Mouse (Mus musculus): Measurements from ENCODE around the gene Sbp. TPM values are rescaled to one million over a fixed set of nuclear protein-coding genes. Genes with fewer than 3 reads are reported as not detected.
A peak's percentile ranks its signal among the peaks of the same experiment; 100 is the strongest.

Gene Sbp
- total and polyA plus RNA-seq, 2 experiments from 2014 or later, result not detected

DNA sequence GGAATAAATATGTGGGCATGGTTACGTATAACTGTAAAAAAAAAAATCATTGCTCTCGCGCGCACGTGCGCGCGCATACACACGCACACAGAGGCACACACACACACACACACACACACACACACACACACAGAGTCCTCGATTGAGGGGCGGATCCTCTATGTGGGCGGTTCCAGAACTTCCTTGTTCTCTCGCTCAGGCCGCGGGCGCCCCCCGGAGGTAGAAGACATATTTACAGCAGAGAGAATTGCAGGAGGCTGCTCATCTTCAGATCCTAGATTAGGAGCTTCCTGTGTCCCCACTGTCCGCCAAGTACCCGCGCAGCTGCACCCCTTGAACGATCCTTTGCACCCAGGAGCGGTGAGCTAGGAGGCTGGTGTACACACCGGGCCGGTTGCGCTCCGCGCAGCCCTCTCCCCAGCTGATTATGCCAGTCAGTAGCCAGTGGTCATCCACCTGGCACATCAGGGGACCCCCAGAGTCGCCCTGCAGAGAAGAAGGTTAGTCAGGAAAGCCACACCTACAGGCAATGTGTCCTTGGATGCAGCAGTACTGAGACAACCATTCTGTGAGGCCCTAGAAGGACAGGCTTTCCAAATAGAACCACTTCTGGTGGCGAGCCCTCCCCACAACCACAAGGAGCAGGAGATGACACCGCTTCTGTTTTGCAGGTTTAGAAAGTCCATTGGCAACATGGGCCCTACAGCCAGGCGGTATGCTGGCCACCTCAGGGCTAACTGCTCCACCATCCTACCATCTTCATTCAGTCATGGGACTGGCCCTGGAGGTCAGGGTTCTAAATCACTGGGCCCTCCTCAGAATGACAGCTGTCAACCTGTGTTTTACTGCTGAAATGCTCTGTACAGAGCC is 52.3 kb downstream of the Sbp start:
- H3K9ac ChIP-seq (replicated peaks; ENCODE audit: low read length, poor library complexity, severe bottlenecking), result peak overlapping the region; percentile 59
- H3K27ac ChIP-seq (ENCODE audit: low read depth, low read length), result 0 out of 2 replicates have a peak overlapping the region, but pooled peaks have one; percentile 44
- peak; percentile 83 for ATAC-seq (ENCODE audit: low FRiP score)
- H3K4me2 ChIP-seq (ENCODE audit: low read depth, low read length, poor library complexity, severe bottlenecking), result peak overlapping the region; percentile 56
- TF ChIP-seq CTCF (IDR thresholded peaks at IDR 0.05), result peak; percentile 86
- H3K9me3 ChIP-seq (ENCODE audit: low read length), result no peaks in the 10 kb centered on the region
- H3K4me1 ChIP-seq (ENCODE audit: insufficient read depth, low read length), result no peaks in the 10 kb centered on the region
- H3K4me3 ChIP-seq (ENCODE audit: low read depth, low read length), result peak overlapping the region; percentile 23; the same call in 1 of the 2 replicates
- no peaks in the 10 kb centered on the region for H3K27me3 ChIP-seq (ENCODE audit: insufficient read depth, low read length)
- no peaks in the 10 kb centered on the region for H3K36me3 ChIP-seq (ENCODE audit: insufficient read depth, low read length)
- 9% methylated on average over 31 of the region's 31 CpGs for WGBS
- DNase-seq (ENCODE audit: low spot score), result peak; percentile 95

DNA sequence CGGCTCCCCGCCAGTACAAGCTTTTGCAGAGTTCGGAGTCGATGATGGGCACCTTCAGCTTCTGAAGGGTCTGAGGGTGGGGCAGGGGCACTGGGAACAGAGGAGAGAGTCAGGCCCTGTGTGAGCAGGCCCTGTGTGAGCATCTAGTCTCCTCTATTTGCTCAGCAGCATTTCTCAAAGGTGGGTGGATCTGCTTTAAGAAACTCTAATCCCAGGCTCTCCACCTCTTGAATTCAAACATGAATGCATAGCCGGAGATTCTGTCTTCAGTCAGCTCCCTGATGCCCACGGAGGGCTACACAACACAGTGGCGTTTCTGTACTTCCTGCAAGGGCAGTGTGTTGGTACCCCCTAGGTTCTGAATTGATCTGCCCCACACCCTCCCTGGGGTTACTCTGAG is 53.2 kb downstream of the Sbp start:
- DNase-seq (ENCODE audit: low spot score) (no peak), ATAC-seq (ENCODE audit: low FRiP score) (no peak)

More for the DNA sequence above, 53.2 kb downstream of the Sbp start:
- Histone ChIP-seq H3K27ac (ENCODE audit: low read depth, low read length) (no peak overlapping the region), H3K4me2 (ENCODE audit: low read depth, low read length, poor library complexity, severe bottlenecking) (no peak overlapping the region), H3K4me1 (ENCODE audit: insufficient read depth, low read length) (no peaks in the 10 kb centered on the region), H3K27me3 (ENCODE audit: insufficient read depth, low read length) (no peaks in the 10 kb centered on the region), H3K36me3 (ENCODE audit: insufficient read depth, low read length) (no peaks in the 10 kb centered on the region), H3K9ac (replicated peaks; ENCODE audit: low read length, poor library complexity, severe bottlenecking) (no peak overlapping the region), H3K4me3 (ENCODE audit: low read depth, low read length) (no peak overlapping the region), H3K9me3 (ENCODE audit: low read length) (no peaks in the 10 kb centered on the region)
- TF ChIP-seq CTCF (IDR thresholded peaks at IDR 0.05), result no peak
- 71% methylated on average over 7 of the region's 7 CpGs for WGBS

Other genes starting within 250 kb of the Sbp start
- gene 1520401A03Rik, start 218.9 kb upstream of the Sbp start, total RNA-seq (2014; rRNA removed), result 0.19 TPM in 1 of 2 replicates, not detected in the other
- gene 1520401A03Rik, start 218.9 kb upstream of the Sbp start, polyA plus RNA-seq (2015; fragmentation: Nextera tagmentation; extraction: Ambion mirVana), result 0.15 TPM in 1 of 2 replicates, not detected in the other
- gene Pkmyt1, start 215.3 kb upstream of the Sbp start, total RNA-seq (2014; rRNA removed), result 18.3 and 18.4 TPM in 2 replicates
- 18.0 and 18.3 TPM in 2 replicates for gene Pkmyt1, start 215.3 kb upstream of the Sbp start, polyA plus RNA-seq (2015; fragmentation: Nextera tagmentation; extraction: Ambion mirVana)
- gene Paqr4, start 200.8 kb upstream of the Sbp start, total RNA-seq (2014; rRNA removed), result 83.6 and 103 TPM in 2 replicates
- gene Paqr4, start 200.8 kb upstream of the Sbp start, polyA plus RNA-seq (2015; fragmentation: Nextera tagmentation; extraction: Ambion mirVana), result 66.0 and 73.8 TPM in 2 replicates
- 0.38 and 2.5 TPM in 2 replicates for gene Kremen2, start 195.8 kb upstream of the Sbp start, total RNA-seq (2014; rRNA removed)
- 1.3 TPM in 2 replicates for gene Kremen2, start 195.8 kb upstream of the Sbp start, polyA plus RNA-seq (2015; fragmentation: Nextera tagmentation; extraction: Ambion mirVana)
- gene Flywch1, start 170.1 kb upstream of the Sbp start, total RNA-seq (2014; rRNA removed), result 248 and 253 TPM in 2 replicates
- 188 TPM in 2 replicates for gene Flywch1, start 170.1 kb upstream of the Sbp start, polyA plus RNA-seq (2015; fragmentation: Nextera tagmentation; extraction: Ambion mirVana)
- 94.8 and 96.5 TPM in 2 replicates for gene Flywch2, start 155.6 kb upstream of the Sbp start, total RNA-seq (2014; rRNA removed)
- gene Flywch2, start 155.6 kb upstream of the Sbp start, polyA plus RNA-seq (2015; fragmentation: Nextera tagmentation; extraction: Ambion mirVana), result 128 and 133 TPM in 2 replicates
- 162 and 196 TPM in 2 replicates for gene Srrm2, start 151.1 kb upstream of the Sbp start, total RNA-seq (2014; rRNA removed)
- 351 and 443 TPM in 2 replicates for gene Srrm2, start 151.1 kb upstream of the Sbp start, polyA plus RNA-seq (2015; fragmentation: Nextera tagmentation; extraction: Ambion mirVana)
- 1,027 and 1,129 TPM in 2 replicates for gene Elob, start 112.5 kb upstream of the Sbp start, total RNA-seq (2014; rRNA removed)
- 1,525 and 1,526 TPM in 2 replicates for gene Elob, start 112.5 kb upstream of the Sbp start, polyA plus RNA-seq (2015; fragmentation: Nextera tagmentation; extraction: Ambion mirVana)
- not detected in 2 replicates for gene Prss33, start 105.6 kb upstream of the Sbp start, total RNA-seq (2014; rRNA removed)
- 0.17 TPM in 1 of 2 replicates, not detected in the other for gene Prss33, start 105.6 kb upstream of the Sbp start, polyA plus RNA-seq (2015; fragmentation: Nextera tagmentation; extraction: Ambion mirVana)
- not detected in 2 replicates for gene Prss32, start 97.8 kb upstream of the Sbp start, total RNA-seq (2014; rRNA removed)
- 0.23 and 0.60 TPM in 2 replicates for gene Prss32, start 97.8 kb upstream of the Sbp start, polyA plus RNA-seq (2015; fragmentation: Nextera tagmentation; extraction: Ambion mirVana)
- 0.11 and 1.8 TPM in 2 replicates for gene Prss41, start 97.5 kb upstream of the Sbp start, total RNA-seq (2014; rRNA removed)
- 1.3 and 2.2 TPM in 2 replicates for gene Prss41, start 97.5 kb upstream of the Sbp start, polyA plus RNA-seq (2015; fragmentation: Nextera tagmentation; extraction: Ambion mirVana)
- gene Prss21, start 73.6 kb upstream of the Sbp start, total RNA-seq (2014; rRNA removed), result not detected in 2 replicates
- gene Prss21, start 73.6 kb upstream of the Sbp start, polyA plus RNA-seq (2015; fragmentation: Nextera tagmentation; extraction: Ambion mirVana), result not detected in 2 replicates
- gene Dcpp1, start 60.8 kb upstream of the Sbp start, total RNA-seq (2014; rRNA removed), result 2.0 TPM in 1 of 2 replicates, not detected in the other
- not detected in 2 replicates for gene Dcpp1, start 60.8 kb upstream of the Sbp start, polyA plus RNA-seq (2015; fragmentation: Nextera tagmentation; extraction: Ambion mirVana)
- gene Dcpp2, start 60.8 kb upstream of the Sbp start, total RNA-seq (2014; rRNA removed), result not detected in 2 replicates
- gene Dcpp2, start 60.8 kb upstream of the Sbp start, polyA plus RNA-seq (2015; fragmentation: Nextera tagmentation; extraction: Ambion mirVana), result not detected in 2 replicates
- not detected in 2 replicates for gene Dcpp3, start 24.2 kb upstream of the Sbp start, total RNA-seq (2014; rRNA removed)
- not detected in 2 replicates for gene Dcpp3, start 24.2 kb upstream of the Sbp start, polyA plus RNA-seq (2015; fragmentation: Nextera tagmentation; extraction: Ambion mirVana)
- not detected in 2 replicates for gene Sbpl, start 13.6 kb downstream of the Sbp start, total RNA-seq (2014; rRNA removed)
- not detected in 2 replicates for gene Sbpl, start 13.6 kb downstream of the Sbp start, polyA plus RNA-seq (2015; fragmentation: Nextera tagmentation; extraction: Ambion mirVana)
- 1.8 TPM in 1 of 2 replicates, not detected in the other for gene Prss30, start 38.9 kb downstream of the Sbp start, total RNA-seq (2014; rRNA removed)
- 0.15 and 0.17 TPM in 2 replicates for gene Prss30, start 38.9 kb downstream of the Sbp start, polyA plus RNA-seq (2015; fragmentation: Nextera tagmentation; extraction: Ambion mirVana)
- gene Prss22, start 56.4 kb downstream of the Sbp start, total RNA-seq (2014; rRNA removed), result not detected in 2 replicates
- gene Prss22, start 56.4 kb downstream of the Sbp start, polyA plus RNA-seq (2015; fragmentation: Nextera tagmentation; extraction: Ambion mirVana), result 0.17 TPM in 1 of 2 replicates, not detected in the other
- not detected in 2 replicates for gene Prss27, start 96.5 kb downstream of the Sbp start, total RNA-seq (2014; rRNA removed)
- not detected in 2 replicates for gene Prss27, start 96.5 kb downstream of the Sbp start, polyA plus RNA-seq (2015; fragmentation: Nextera tagmentation; extraction: Ambion mirVana)
- gene Kctd5, start 131.8 kb downstream of the Sbp start, total RNA-seq (2014; rRNA removed), result 92.0 and 99.8 TPM in 2 replicates
- gene Kctd5, start 131.8 kb downstream of the Sbp start, polyA plus RNA-seq (2015; fragmentation: Nextera tagmentation; extraction: Ambion mirVana), result 80.2 and 81.3 TPM in 2 replicates
- 57.9 and 68.1 TPM in 2 replicates for gene Pdpk1, start 209.3 kb downstream of the Sbp start, total RNA-seq (2014; rRNA removed)
- gene Pdpk1, start 209.3 kb downstream of the Sbp start, polyA plus RNA-seq (2015; fragmentation: Nextera tagmentation; extraction: Ambion mirVana), result 53.2 and 61.5 TPM in 2 replicates
- 40.2 and 58.6 TPM in 2 replicates for gene Amdhd2, start 222.1 kb downstream of the Sbp start, total RNA-seq (2014; rRNA removed)
- gene Amdhd2, start 222.1 kb downstream of the Sbp start, polyA plus RNA-seq (2015; fragmentation: Nextera tagmentation; extraction: Ambion mirVana), result 34.0 and 41.4 TPM in 2 replicates
- 730 and 771 TPM in 2 replicates for gene Atp6v0c, start 228.0 kb downstream of the Sbp start, total RNA-seq (2014; rRNA removed)
- gene Atp6v0c, start 228.0 kb downstream of the Sbp start, polyA plus RNA-seq (2015; fragmentation: Nextera tagmentation; extraction: Ambion mirVana), result 2,426 and 2,595 TPM in 2 replicates

All from midbrain, postnatal 0 days (tissue).